Mouse (Mus musculus) liver, embryonic 13.5 days (tissue): ENCODE measurements at regions not wholly inside any gene's neighbourhood (a gene's known extent, or its start where the extent isn't known, plus 50 kb on each side); places are given as distances from the start of the nearest gene placed in this dataset. TPM values are rescaled to one million over a fixed set of nuclear protein-coding genes. Genes with fewer than 3 reads are reported as not detected.

ENCODE experiments used
- ATAC-seq: fragments of 200-750 bp; cut with Nextera tagmentation; 2 replicates; pipeline ENCODE4 v1.8.0; 2017; ENCODE audit warnings: low read depth, mild to moderate bottlenecking, moderate number of reproducible peaks, moderate library complexity
- DNase-seq: peaks from one replicate; pipeline ENCODE4 v3.0.0; 2022
- H3K27ac ChIP-seq: fragments of 300-500 bp; sonication (generic); 2 replicates; pipeline ENCODE4 v1.5.1; 2015; ENCODE audit warnings: moderate library complexity, mild to moderate bottlenecking, inconsistent platforms
- H3K27me3 ChIP-seq: fragments of 300-500 bp; sonication (generic); 2 replicates; pipeline ENCODE4 v1.6.1; 2015; ENCODE audit warnings: mild to moderate bottlenecking, inconsistent platforms
- H3K36me3 ChIP-seq: fragments of 300-500 bp; sonication (generic); 2 replicates; pipeline ENCODE4 v1.6.1; 2015; ENCODE audit warnings: mild to moderate bottlenecking, inconsistent platforms
- H3K4me1 ChIP-seq: fragments of 300-500 bp; sonication (generic); replicated peaks from 2 replicates; pipeline ENCODE4 v1.6.1; 2015; ENCODE audit warnings: inconsistent platforms
- H3K4me2 ChIP-seq: fragments of 300-500 bp; sonication (generic); 2 replicates; pipeline ENCODE4 v1.6.1; 2015; ENCODE audit warnings: inconsistent platforms, mild to moderate bottlenecking, moderate library complexity
- H3K4me3 ChIP-seq: fragments of 300-500 bp; sonication (generic); replicated peaks from 2 replicates; pipeline ENCODE4 v1.5.1; 2015; ENCODE audit warnings: mild to moderate bottlenecking, inconsistent platforms
- H3K9ac ChIP-seq: fragments of 300-500 bp; sonication (generic); 2 replicates; pipeline ENCODE4 v1.6.1; 2015; ENCODE audit warnings: mild to moderate bottlenecking, inconsistent platforms
- H3K9me3 ChIP-seq: fragments of 300-500 bp; sonication (generic); replicated peaks from 2 replicates; pipeline ENCODE4 v1.6.1; 2016; ENCODE audit warnings: inconsistent platforms
- WGBS: fragments of 180-500 bp; shearing (Covaris S2); methylation state at CpG from one replicate; pipeline ENCODE4 v1.1.7; 2015; ENCODE audit not compliant: insufficient replicate concordance; 5-methylcytosine and 5-hydroxymethylcytosine counted together
- microRNA counts: library from miRNA; unstranded; fragments of <30 nt; microRNA quantifications from one replicate; lab custom pipeline; 2016
- microRNA-seq: library from miRNA; unstranded; fragments of <30 nt; microRNA quantifications from one replicate; pipeline ENCODE4, GENCODE M21; 2016

DNA sequence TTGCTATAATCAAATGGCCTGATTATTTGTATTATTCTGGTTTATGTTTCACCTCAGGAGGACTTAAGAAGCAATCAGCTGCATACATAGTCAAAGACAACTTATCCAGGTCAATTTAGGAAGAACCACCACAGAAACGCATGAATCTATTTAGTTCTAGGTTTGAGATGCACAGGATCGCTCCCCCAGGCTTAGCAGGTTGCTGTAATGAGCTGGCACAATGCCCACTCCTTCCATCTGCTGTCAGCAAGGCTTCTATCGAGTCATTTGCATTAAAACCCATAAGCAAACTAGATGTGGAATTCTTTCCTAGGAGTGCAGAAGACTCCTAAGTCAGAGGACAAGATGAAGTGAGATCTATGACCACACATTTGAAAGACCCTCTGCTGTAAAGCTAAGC lies 455.6 kb downstream of the Tecrl start:
- Histone ChIP-seq H3K4me2 (no peak overlapping the region), H3K27me3 (no peaks in the 10 kb centered on the region), H3K4me1 (no peaks in the 10 kb centered on the region), H3K4me3 (no peak overlapping the region), H3K9ac (no peak overlapping the region), H3K36me3 (no peaks in the 10 kb centered on the region), H3K9me3 (no peaks in the 10 kb centered on the region), H3K27ac (no peak overlapping the region)
- ATAC-seq (no peak), DNase-seq (no peak)
- 49% methylated on average over 3 of the region's 3 CpGs for WGBS

DNA sequence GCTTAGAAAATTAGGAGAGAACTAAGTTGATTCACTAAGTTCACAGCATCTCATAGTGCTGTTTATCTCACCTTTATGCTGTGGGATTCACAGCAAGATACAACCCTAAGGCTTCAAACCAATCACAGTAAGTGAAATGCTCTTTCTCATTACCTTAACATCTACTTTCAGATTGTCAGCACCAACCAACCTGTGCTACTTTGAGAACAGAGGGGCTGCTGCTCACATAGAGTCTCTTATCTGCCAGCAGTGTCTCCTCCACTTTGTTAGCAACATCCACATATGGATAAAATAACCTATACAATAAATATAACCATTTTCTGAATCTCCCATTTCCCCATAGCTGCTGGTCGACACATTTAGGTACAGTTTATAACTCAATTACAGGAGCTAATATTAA lies 456.1 kb downstream of the Tecrl start:
- no peak overlapping the region for H3K27ac ChIP-seq
- H3K9ac ChIP-seq, result no peak overlapping the region

DNA sequence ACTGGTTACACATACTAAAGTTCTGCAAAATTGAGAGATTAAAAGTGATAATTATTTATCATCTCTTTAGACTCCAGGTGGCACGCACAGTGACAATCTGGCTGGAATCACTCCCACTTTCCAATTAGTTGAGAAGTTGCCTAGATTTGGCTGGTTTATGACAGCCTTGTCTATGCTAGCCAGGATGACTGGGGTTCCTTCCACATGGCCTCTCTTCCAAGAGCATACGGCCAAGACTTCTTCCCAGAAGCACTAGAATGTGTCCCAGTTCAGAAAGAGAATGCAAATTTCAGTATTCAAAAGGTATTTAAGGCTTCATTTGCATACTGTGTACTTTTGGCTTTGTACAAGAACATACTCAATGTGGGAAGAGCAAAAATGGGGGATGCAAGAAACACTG lies 456.6 kb downstream of the Tecrl start:
- Histone ChIP-seq H3K27ac (no peak overlapping the region), H3K36me3 (no peaks in the 10 kb centered on the region), H3K4me1 (no peaks in the 10 kb centered on the region), H3K9me3 (no peaks in the 10 kb centered on the region), H3K4me2 (no peak overlapping the region), H3K4me3 (no peak overlapping the region), H3K9ac (no peak overlapping the region), H3K27me3 (no peaks in the 10 kb centered on the region)
- DNase-seq (no peak), ATAC-seq (no peak)
- 58% methylated on average over 2 of the region's 2 CpGs for WGBS

More for the DNA sequence above, 456.1 kb downstream of the Tecrl start:
- H3K4me1 ChIP-seq, result no peaks in the 10 kb centered on the region
- WGBS, result 45% methylated on average over 1 of the region's 1 CpGs
- H3K27me3 ChIP-seq, result no peaks in the 10 kb centered on the region
- DNase-seq, result no peak
- no peak for ATAC-seq
- no peak overlapping the region for H3K4me3 ChIP-seq
- H3K36me3 ChIP-seq, result no peaks in the 10 kb centered on the region
- no peaks in the 10 kb centered on the region for H3K9me3 ChIP-seq
- no peak overlapping the region for H3K4me2 ChIP-seq

DNA sequence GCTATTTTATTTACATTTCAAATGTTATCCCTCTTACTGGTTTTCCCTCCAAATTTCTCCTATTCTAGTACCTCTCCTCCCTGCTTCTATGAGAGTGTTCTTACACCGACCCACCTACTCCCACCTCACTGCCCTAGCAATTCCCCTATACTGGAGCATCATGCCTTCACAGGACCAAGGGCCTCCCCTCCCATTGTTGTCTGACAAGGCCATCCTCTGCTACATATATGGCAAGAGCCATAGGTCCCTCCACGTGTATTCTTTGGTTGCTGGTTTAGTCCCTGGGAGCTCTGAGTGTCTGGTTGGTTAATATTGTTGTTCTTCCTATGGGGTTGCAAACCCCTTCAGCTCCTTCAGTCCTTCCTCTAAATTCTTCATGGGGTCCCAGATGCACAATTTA lies 485.7 kb downstream of the Tecrl start:
- Histone ChIP-seq H3K27ac (no peak overlapping the region), H3K4me1 (no peaks in the 10 kb centered on the region), H3K4me3 (no peak overlapping the region), H3K9ac (no peak overlapping the region), H3K36me3 (no peaks in the 10 kb centered on the region), H3K4me2 (no peak overlapping the region), H3K27me3 (no peaks in the 10 kb centered on the region), H3K9me3 (no peaks in the 10 kb centered on the region)
- DNase-seq (no peak), ATAC-seq (no peak)
- WGBS, result 58% methylated on average over 2 of the region's 2 CpGs

DNA sequence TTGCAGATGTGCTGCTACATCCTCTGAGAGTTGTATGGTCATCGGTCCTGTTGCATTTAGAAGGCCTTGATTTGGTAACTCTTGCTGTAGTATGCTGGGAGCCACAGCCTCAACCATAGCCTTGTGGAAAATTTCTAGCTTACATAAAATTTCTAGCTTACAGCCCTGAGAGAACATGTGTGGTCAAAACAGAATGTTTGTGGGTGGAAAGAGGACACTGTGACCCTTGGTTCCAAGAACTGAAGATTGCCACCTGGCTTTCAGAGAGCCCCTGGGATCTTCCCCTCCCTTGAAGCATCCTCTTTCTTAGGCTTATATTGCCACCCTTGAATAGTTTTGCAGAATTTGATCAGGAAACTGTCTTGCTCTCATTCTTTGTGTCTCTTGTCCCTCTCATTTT lies 490.6 kb downstream of the Tecrl start:
- Histone ChIP-seq H3K4me1 (no peaks in the 10 kb centered on the region), H3K27ac (no peak overlapping the region), H3K9me3 (no peaks in the 10 kb centered on the region), H3K9ac (no peak overlapping the region), H3K27me3 (no peaks in the 10 kb centered on the region), H3K36me3 (no peaks in the 10 kb centered on the region), H3K4me2 (no peak overlapping the region), H3K4me3 (no peak overlapping the region)
- no peak for ATAC-seq
- 69% methylated on average over 1 of the region's 1 CpGs for WGBS
- DNase-seq, result no peak

DNA sequence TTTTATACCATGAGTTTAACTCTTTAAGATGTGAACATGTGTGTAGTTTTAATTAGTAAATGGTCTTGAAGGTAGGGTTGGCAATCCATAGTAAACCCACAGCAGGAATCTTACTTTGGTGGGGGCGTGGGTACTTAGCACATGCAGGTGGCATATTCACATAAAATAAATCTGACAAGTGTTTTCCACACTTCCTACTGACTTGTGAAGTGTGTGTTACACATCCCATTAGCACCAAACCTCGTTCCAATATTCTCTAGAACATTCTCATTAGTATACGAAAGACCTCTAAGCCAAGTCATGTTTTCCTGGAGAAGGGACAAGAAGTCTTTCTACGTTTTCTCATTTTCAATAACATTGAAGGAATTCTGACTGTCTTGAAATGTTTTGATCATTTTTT lies 529.7 kb downstream of the Tecrl start:
- H3K4me1 ChIP-seq, result no peaks in the 10 kb centered on the region
- DNase-seq, result no peak
- no peaks in the 10 kb centered on the region for H3K27me3 ChIP-seq
- no peak overlapping the region for H3K4me3 ChIP-seq
- no peak overlapping the region for H3K27ac ChIP-seq
- no peaks in the 10 kb centered on the region for H3K9me3 ChIP-seq
- no peak overlapping the region for H3K9ac ChIP-seq
- H3K4me2 ChIP-seq, result no peak overlapping the region
- no peaks in the 10 kb centered on the region for H3K36me3 ChIP-seq
- no peak for ATAC-seq
- WGBS, result 52% methylated on average over 4 of the region's 4 CpGs

DNA sequence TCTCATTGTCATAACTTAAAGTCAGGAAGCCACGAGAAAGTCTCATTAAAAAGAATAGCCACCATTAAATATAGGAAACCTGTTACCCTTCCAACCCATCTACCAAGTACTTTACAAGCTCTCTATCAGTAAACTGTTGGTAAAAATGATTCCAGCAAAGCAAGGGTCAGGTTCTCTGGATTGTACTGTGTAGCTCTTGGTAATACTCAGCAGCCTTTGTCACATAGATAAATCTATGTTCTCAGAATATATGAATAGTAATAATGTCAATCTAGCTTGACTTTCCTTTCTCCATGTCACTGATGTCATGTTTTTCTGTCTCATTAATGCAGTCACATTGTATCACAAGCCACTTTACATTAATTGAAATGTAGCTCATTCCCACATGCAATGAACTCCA lies 561.8 kb downstream of the Tecrl start:
- 66% methylated on average over 1 of the region's 1 CpGs for WGBS
- DNase-seq, result no peak
- H3K9me3 ChIP-seq, result no peaks in the 10 kb centered on the region
- H3K27ac ChIP-seq, result no peak overlapping the region
- H3K4me3 ChIP-seq, result no peak overlapping the region
- H3K4me2 ChIP-seq, result no peak overlapping the region
- H3K36me3 ChIP-seq, result no peaks in the 10 kb centered on the region
- H3K27me3 ChIP-seq, result no peaks in the 10 kb centered on the region
- H3K4me1 ChIP-seq, result no peaks in the 10 kb centered on the region
- no peak overlapping the region for H3K9ac ChIP-seq
- ATAC-seq, result no peak

MicroRNAs in the stretch of these regions (microRNA counts, 519-probe panel; counts per million panel counts)
- microRNA mmu-miR-1187 (lab: Ali Mortazavi, UCI), result 114 counts per million

Small RNA genes in the stretch of these regions (microRNA-seq; reads per million reads assigned to microRNA genes)
- not detected for gene Mir1187
